Mouse (Mus musculus) hindbrain, postnatal 0 days (tissue): ENCODE measurements around the gene Tuba8. TPM values are rescaled to one million over a fixed set of nuclear protein-coding genes. Genes with fewer than 3 reads are reported as not detected.

Source experiments
- ATAC-seq: fragments of 200-750 bp; cut with Nextera tagmentation; 2 replicates; pipeline ENCODE4 v1.8.0; 2017; ENCODE audit warnings: mild to moderate bottlenecking, moderate TSS enrichment, moderate library complexity
- DNase-seq: peaks from one replicate; pipeline ENCODE4 v3.0.0-alpha.2; 2015; ENCODE audit warnings: low spot score
- H3K27ac ChIP-seq: fragments of 300-500 bp; sonication (generic); 2 replicates; pipeline ENCODE4 v1.5.1; 2014; ENCODE audit warnings: mild to moderate bottlenecking
- H3K27me3 ChIP-seq: fragments of 300-500 bp; sonication (generic); 2 replicates; pipeline ENCODE4 v1.6.1; 2014; ENCODE audit warnings: low read length, mixed read lengths; ENCODE audit not compliant: insufficient read depth
- H3K36me3 ChIP-seq: fragments of 300-500 bp; sonication (generic); 2 replicates; pipeline ENCODE4 v1.6.1; 2014; ENCODE audit warnings: low read length, mixed read lengths; ENCODE audit not compliant: insufficient read depth
- H3K4me1 ChIP-seq: fragments of 300-500 bp; sonication (generic); 2 replicates; pipeline ENCODE4 v1.6.1; 2014; ENCODE audit warnings: antibody characterized with exemption, low read length, mixed read lengths; ENCODE audit not compliant: insufficient read depth
- H3K4me2 ChIP-seq: fragments of 300-500 bp; sonication (generic); 2 replicates; pipeline ENCODE4 v1.6.1; 2014; ENCODE audit warnings: low read depth, mild to moderate bottlenecking, low read length, moderate library complexity, mixed read lengths
- H3K4me3 ChIP-seq: fragments of 300-500 bp; sonication (generic); 2 replicates; pipeline ENCODE4 v1.5.1; 2014; ENCODE audit warnings: low read length
- H3K9ac ChIP-seq: fragments of 300-500 bp; sonication (generic); replicated peaks from 2 replicates; pipeline ENCODE4 v1.6.1; 2014; ENCODE audit warnings: mild to moderate bottlenecking, low read length, moderate library complexity, mixed read lengths
- H3K9me3 ChIP-seq: fragments of 300-500 bp; sonication (generic); 2 replicates; pipeline ENCODE4 v1.6.1; 2016; ENCODE audit warnings: low read length, mixed read lengths
- CTCF ChIP-seq: IDR thresholded peaks from 2 replicates; pipeline ENCODE4 v1.5.1; 2016; ENCODE audit warnings: antibody characterized with exemption, control low read depth, low read depth
- WGBS: fragments of 180-500 bp; shearing (Covaris S2); extraction: QIAGEN DNeasy Blood & Tissue Kit; methylation state at CpG from one replicate; pipeline ENCODE4 v1.1.7; 2014; 5-methylcytosine and 5-hydroxymethylcytosine counted together
- polyA plus RNA-seq: library from polyadenylated mRNA; unstranded; fragments of >200 nt; fragmentation: Nextera tagmentation; extraction: Ambion mirVana; gene quantifications from 2 replicates; pipeline ENCODE4 v1.2.1, GENCODE M21; 2015
- total RNA-seq: library from RNA; depleted of rRNA; stranded (reverse); fragments of >200 nt; gene quantifications from 2 replicates; pipeline ENCODE4 v1.2.3, GENCODE M21; 2014

Gene Tuba8
- total and polyA plus RNA-seq, 2 experiments from 2014 or later: 2.0 to 3.6 TPM

- Histone ChIP-seq H3K9me3 (no peaks in the 10 kb centered on the region), H3K4me1 (no peaks in the 10 kb centered on the region), H3K4me3 (no peak overlapping the region), H3K27ac (no peak overlapping the region), H3K4me2 (no peak overlapping the region), H3K36me3 (no peaks in the 10 kb centered on the region), H3K27me3 (no peaks in the 10 kb centered on the region), H3K9ac (no peak overlapping the region)
- WGBS: 100% methylated on average over 2 of the region's 2 CpGs
- TF ChIP-seq CTCF: no peak
- ATAC-seq: no peak
- DNase-seq: no peak
Measured at GRCm38 (mm10) chr6:121226744-121227143, 16.2 kb downstream of the Tuba8 start.

- H3K27me3 ChIP-seq: no peaks in the 10 kb centered on the region
- no peak overlapping the region for H3K4me2 ChIP-seq
- H3K36me3 ChIP-seq: no peaks in the 10 kb centered on the region
- no peaks in the 10 kb centered on the region for H3K4me1 ChIP-seq
- ATAC-seq (no peak), DNase-seq (no peak)
- H3K4me3 ChIP-seq: no peak overlapping the region
- H3K27ac ChIP-seq: no peak overlapping the region
- H3K9me3 ChIP-seq: no peaks in the 10 kb centered on the region
- TF ChIP-seq CTCF: no peak
- 81% methylated on average over 8 of the region's 8 CpGs for WGBS
- no peak overlapping the region for H3K9ac ChIP-seq
Measured at GRCm38 (mm10) chr6:121228421-121228820, 17.9 kb downstream of the Tuba8 start.

GRCm38 (mm10) chr6:121232652-121233051, 22.2 kb downstream of the Tuba8 start:
- no peak overlapping the region for H3K4me2 ChIP-seq
- no peaks in the 10 kb centered on the region for H3K4me1 ChIP-seq
- no peak for ATAC-seq
- no peak for DNase-seq
- no peak overlapping the region for H3K27ac ChIP-seq
- no peak overlapping the region for H3K4me3 ChIP-seq
- H3K9me3 ChIP-seq: no peaks in the 10 kb centered on the region
- 69% methylated on average over 1 of the region's 1 CpGs for WGBS
- TF ChIP-seq CTCF: no peak
- H3K27me3 ChIP-seq: no peaks in the 10 kb centered on the region
- H3K36me3 ChIP-seq: no peaks in the 10 kb centered on the region
- no peak overlapping the region for H3K9ac ChIP-seq

DNA sequence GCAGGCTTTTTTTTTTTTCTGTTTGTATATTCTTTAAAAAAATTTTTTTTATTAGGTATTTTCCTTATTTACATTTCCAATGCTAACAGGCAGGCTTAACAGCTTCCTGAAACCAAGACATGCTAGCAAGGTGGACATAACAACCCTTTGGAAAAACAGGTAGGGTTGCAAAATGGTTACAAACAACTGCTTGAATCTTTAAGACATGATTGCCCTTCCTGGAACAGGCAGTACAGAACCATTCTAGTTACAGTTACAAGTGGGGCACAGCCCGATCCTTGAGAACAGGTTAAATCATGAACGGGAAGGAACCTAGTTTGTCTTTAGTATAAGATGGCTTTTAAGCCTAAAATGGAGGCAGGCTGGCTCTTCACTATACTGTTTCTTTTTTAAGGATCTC, 25.9 kb downstream of the Tuba8 start:
- Histone ChIP-seq H3K4me2 (no peak overlapping the region), H3K36me3 (no peaks in the 10 kb centered on the region), H3K27ac (no peak overlapping the region), H3K27me3 (no peaks in the 10 kb centered on the region), H3K9ac (no peak overlapping the region), H3K9me3 (no peaks in the 10 kb centered on the region), H3K4me1 (no peaks in the 10 kb centered on the region), H3K4me3 (no peak overlapping the region)
- TF ChIP-seq CTCF: no peak
- WGBS: 94% methylated on average over 2 of the region's 2 CpGs
- DNase-seq (no peak), ATAC-seq (no peak)

DNA sequence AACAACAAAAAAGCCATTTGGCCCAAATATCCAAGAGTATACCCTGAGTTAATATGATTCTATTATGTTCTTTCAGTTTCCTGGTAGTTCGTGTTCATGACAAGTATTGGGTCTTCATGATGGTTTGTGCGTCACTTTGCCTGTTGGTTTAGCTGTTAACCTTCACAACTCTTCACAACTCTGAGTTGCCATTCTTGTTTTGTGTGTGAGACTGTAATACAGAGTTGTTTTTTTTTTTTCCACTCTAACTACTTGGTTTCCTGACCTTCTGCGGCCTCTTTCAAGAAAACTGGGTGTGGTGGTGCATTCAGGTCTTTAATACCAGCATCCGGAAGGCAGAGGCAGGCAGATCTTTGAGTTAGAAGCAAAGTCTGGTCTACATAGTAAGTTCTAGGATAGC, 27.7 kb downstream of the Tuba8 start:
- 92% methylated on average over 4 of the region's 4 CpGs for WGBS
- Histone ChIP-seq H3K4me2 (no peak overlapping the region), H3K9me3 (no peaks in the 10 kb centered on the region), H3K27me3 (no peaks in the 10 kb centered on the region), H3K4me3 (no peak overlapping the region), H3K27ac (no peak overlapping the region), H3K4me1 (no peaks in the 10 kb centered on the region), H3K9ac (no peak overlapping the region), H3K36me3 (no peaks in the 10 kb centered on the region)
- no peak for TF ChIP-seq CTCF
- ATAC-seq (no peak), DNase-seq (no peak)

DNA sequence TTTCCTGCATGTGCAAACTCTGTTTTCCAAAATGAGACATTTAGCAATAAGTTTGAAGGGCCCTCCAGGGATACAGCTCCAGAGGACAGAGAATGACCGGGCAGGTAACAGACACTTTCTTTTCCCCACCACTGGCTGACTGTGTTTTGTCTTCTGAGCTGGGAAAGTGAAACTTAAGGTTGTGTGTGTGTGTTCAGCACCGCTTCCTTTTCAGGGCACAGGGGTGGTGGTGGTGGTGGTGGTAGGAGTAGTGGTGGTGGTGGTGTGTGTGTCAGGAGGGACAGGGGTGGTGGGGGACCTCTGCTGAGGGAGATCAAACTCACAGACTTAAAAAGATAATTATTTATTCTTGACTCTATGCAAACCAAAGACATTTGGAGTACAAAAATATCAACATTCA, 31.3 kb downstream of the Tuba8 start:
- Histone ChIP-seq H3K9me3 (no peaks in the 10 kb centered on the region), H3K4me1 (no peaks in the 10 kb centered on the region), H3K4me2 (no peak overlapping the region), H3K9ac (no peak overlapping the region), H3K36me3 (no peaks in the 10 kb centered on the region), H3K27ac (no peak overlapping the region), H3K27me3 (no peaks in the 10 kb centered on the region), H3K4me3 (no peak overlapping the region)
- TF ChIP-seq CTCF: no peak
- WGBS: 84% methylated on average over 2 of the region's 2 CpGs
- ATAC-seq: no peak
- no peak for DNase-seq

- Histone ChIP-seq H3K9me3 (no peaks in the 10 kb centered on the region), H3K4me3 (no peak overlapping the region), H3K36me3 (no peaks in the 10 kb centered on the region), H3K27me3 (no peaks in the 10 kb centered on the region), H3K27ac (no peak overlapping the region), H3K4me1 (no peaks in the 10 kb centered on the region), H3K9ac (no peak overlapping the region), H3K4me2 (no peak overlapping the region)
- DNase-seq (no peak), ATAC-seq (no peak)
- no peak for TF ChIP-seq CTCF
- WGBS: 65% methylated on average over 10 of the region's 10 CpGs
Measured at GRCm38 (mm10) chr6:121243161-121243560, 32.7 kb downstream of the Tuba8 start.
